Mouse (Mus musculus) thymus, adult 2 months (tissue): ENCODE measurements around the gene Them7. TPM values are rescaled to one million over a fixed set of nuclear protein-coding genes. Genes with fewer than 3 reads are reported as not detected.

Source experiments
- DNase-seq: peaks from one replicate; pipeline ENCODE4 v3.0.0; 2021
- H3K27ac ChIP-seq: fragments of 200-500 bp; 2 replicates; pipeline ENCODE4 v1.5.1; 2012; ENCODE audit warnings: low read length, control low read depth; ENCODE audit not compliant: control insufficient read depth, insufficient read depth
- H3K27me3 ChIP-seq: fragments of 200-500 bp; 2 replicates; pipeline ENCODE4 v1.6.1; 2012; ENCODE audit warnings: mild to moderate bottlenecking, low read length, moderate library complexity, mixed read lengths; ENCODE audit not compliant: control insufficient read depth, insufficient read depth
- H3K36me3 ChIP-seq: fragments of 200-500 bp; 2 replicates; pipeline ENCODE4 v1.6.1; 2012; ENCODE audit warnings: mild to moderate bottlenecking, low read length, moderate library complexity; ENCODE audit not compliant: control insufficient read depth, insufficient read depth
- H3K4me1 ChIP-seq: fragments of 200-500 bp; replicated peaks from 2 replicates; pipeline ENCODE4 v1.6.1; 2012; ENCODE audit warnings: low read length; ENCODE audit not compliant: control insufficient read depth, insufficient read depth
- H3K4me3 ChIP-seq: fragments of 200-500 bp; 2 replicates; pipeline ENCODE4 v1.5.1; 2012; ENCODE audit warnings: mild to moderate bottlenecking, low read length, control low read depth, moderate library complexity; ENCODE audit not compliant: control insufficient read depth, insufficient read depth
- CTCF ChIP-seq: fragments of 200-500 bp; IDR thresholded peaks from 2 replicates; pipeline ENCODE4 v1.5.1; 2012; ENCODE audit warnings: mild to moderate bottlenecking, control low read depth, low read length, moderate library complexity, borderline replicate concordance; ENCODE audit not compliant: control insufficient read depth, poor library complexity, insufficient read depth; ENCODE audit errors: extremely low read depth
- POLR2A ChIP-seq: fragments of 200-500 bp; IDR thresholded peaks from 2 replicates; pipeline ENCODE4 v1.6.1; 2012; ENCODE audit warnings: mild to moderate bottlenecking, low read length, control low read depth, moderate library complexity; ENCODE audit not compliant: control insufficient read depth, poor library complexity, insufficient read depth; ENCODE audit errors: extremely low read depth
- WGBS: fragments of 180-500 bp; shearing (Covaris S2); methylation state at CpG from one replicate; pipeline ENCODE4 v1.1.7; 2018; 5-methylcytosine and 5-hydroxymethylcytosine counted together
- polyA plus RNA-seq: library from polyadenylated mRNA; depleted of rRNA; stranded (reverse); fragments of >200 nt; gene quantifications from 2 replicates; pipeline ENCODE4 v1.2.3, GENCODE M21; 2012

Gene Them7
- polyA plus RNA-seq, 1 experiment: 0.94 TPM

- TF ChIP-seq CTCF (no peak), POLR2A (no peak)
- Histone ChIP-seq H3K27me3 (no peaks in the 10 kb centered on the region), H3K27ac (no peak overlapping the region), H3K4me1 (no peaks in the 10 kb centered on the region), H3K4me3 (no peak overlapping the region), H3K36me3 (no peaks in the 10 kb centered on the region)
- WGBS: 45% methylated on average over 4 of the region's 4 CpGs
- DNase-seq: no peak
Observed at GRCm38 (mm10) chr2:105386418-105386817, 162.3 kb downstream of the Them7 start.

- no peak overlapping the region for H3K27ac ChIP-seq
- H3K4me1 ChIP-seq: no peaks in the 10 kb centered on the region
- 90% methylated on average over 17 of the region's 17 CpGs for whole genome bisulfite sequencing
- TF ChIP-seq POLR2A: no peak
- TF ChIP-seq CTCF: no peak
- DNase-seq: no peak
- H3K36me3 ChIP-seq: no peaks in the 10 kb centered on the region
- H3K4me3 ChIP-seq: no peak overlapping the region
- no peaks in the 10 kb centered on the region for H3K27me3 ChIP-seq
Observed at GRCm38 (mm10) chr2:105389007-105389890, 165.1 kb downstream of the Them7 start.

GRCm38 (mm10) chr2:105390653-105391413 lies 166.7 kb downstream of the Them7 start:
- Histone ChIP-seq H3K27me3 (no peaks in the 10 kb centered on the region), H3K4me3 (no peak overlapping the region), H3K4me1 (no peaks in the 10 kb centered on the region), H3K27ac (no peak overlapping the region), H3K36me3 (no peaks in the 10 kb centered on the region)
- TF ChIP-seq CTCF (no peak), POLR2A (no peak)
- 90% methylated on average over 6 of the region's 6 CpGs for WGBS
- no peak for DNase-seq

- Histone ChIP-seq H3K36me3 (no peaks in the 10 kb centered on the region), H3K4me3 (no peak overlapping the region), H3K27ac (no peak overlapping the region), H3K27me3 (no peaks in the 10 kb centered on the region), H3K4me1 (no peaks in the 10 kb centered on the region)
- no peak for DNase-seq
- 95% methylated on average over 4 of the region's 4 CpGs for WGBS
- TF ChIP-seq POLR2A (no peak), CTCF (no peak)
Observed at GRCm38 (mm10) chr2:105391414-105391784, 167.3 kb downstream of the Them7 start.

- no peak for DNase-seq
- Histone ChIP-seq H3K4me1 (no peaks in the 10 kb centered on the region), H3K27me3 (no peaks in the 10 kb centered on the region), H3K27ac (no peak overlapping the region), H3K4me3 (no peak overlapping the region), H3K36me3 (no peaks in the 10 kb centered on the region)
- TF ChIP-seq CTCF (no peak), POLR2A (no peak)
- 84% methylated on average over 2 of the region's 2 CpGs for WGBS
Observed at GRCm38 (mm10) chr2:105392514-105392913, 168.4 kb downstream of the Them7 start.

- Histone ChIP-seq H3K4me1 (peaks cover 5% of the 10 kb centered on the region), H3K4me3 (no peak overlapping the region), H3K36me3 (no peaks in the 10 kb centered on the region), H3K27me3 (no peaks in the 10 kb centered on the region), H3K27ac (no peak overlapping the region)
- TF ChIP-seq POLR2A (no peak), CTCF (no peak)
- 92% methylated on average over 4 of the region's 4 CpGs for whole genome bisulfite sequencing
- no peak for DNase-seq
Observed at GRCm38 (mm10) chr2:105394375-105394774, 170.3 kb downstream of the Them7 start.
